Mouse (Mus musculus) stomach, embryonic 14.5 days (tissue): ENCODE results near the gene Gm5475. TPM values are rescaled to one million over a fixed set of nuclear protein-coding genes. Genes with fewer than 3 reads are reported as not detected.

Source experiments
- ATAC-seq: fragments of 200-750 bp; cut with Nextera tagmentation; 2 replicates; pipeline ENCODE4 v1.8.0; 2017; ENCODE audit warnings: low read depth, moderate TSS enrichment; ENCODE audit not compliant: insufficient number of reproducible peaks, insufficient read depth, low FRiP score
- H3K27ac ChIP-seq: fragments of 300-500 bp; sonication (generic); 2 replicates; pipeline ENCODE4 v1.5.1; 2014; ENCODE audit warnings: mild to moderate bottlenecking, low read length, moderate library complexity, mixed read lengths
- H3K27me3 ChIP-seq: fragments of 300-500 bp; sonication (generic); 2 replicates; pipeline ENCODE4 v1.6.1; 2014; ENCODE audit warnings: low read length, control low read depth, mixed read lengths; ENCODE audit not compliant: control insufficient read depth, insufficient read depth
- H3K36me3 ChIP-seq: fragments of 300-500 bp; sonication (generic); 2 replicates; pipeline ENCODE4 v1.6.1; 2014; ENCODE audit warnings: mild to moderate bottlenecking, control low read depth, low read length, moderate library complexity, mixed read lengths; ENCODE audit not compliant: control insufficient read depth, insufficient read depth
- H3K4me1 ChIP-seq: fragments of 300-500 bp; sonication (generic); 2 replicates; pipeline ENCODE4 v1.6.1; 2014; ENCODE audit warnings: low read length, control low read depth, mixed read lengths; ENCODE audit not compliant: control insufficient read depth, insufficient read depth
- H3K4me2 ChIP-seq: fragments of 300-500 bp; sonication (generic); replicated peaks from 2 replicates; pipeline ENCODE4 v1.6.1; 2014; ENCODE audit warnings: low read depth, low read length, control low read depth
- H3K4me3 ChIP-seq: fragments of 300-500 bp; sonication (generic); 2 replicates; pipeline ENCODE4 v1.5.1; 2014; ENCODE audit warnings: low read depth, low read length, control low read depth
- H3K9ac ChIP-seq: fragments of 300-500 bp; sonication (generic); replicated peaks from 2 replicates; pipeline ENCODE4 v1.6.1; 2014; ENCODE audit warnings: low read depth, mild to moderate bottlenecking, control low read depth, low read length, moderate library complexity, mixed read lengths
- H3K9me3 ChIP-seq: fragments of 300-500 bp; sonication (generic); 2 replicates; pipeline ENCODE4 v1.6.1; 2016; ENCODE audit warnings: low read depth, low read length, control low read depth; ENCODE audit not compliant: control insufficient read depth
- WGBS: fragments of 180-500 bp; shearing (Covaris S2); extraction: QIAGEN DNeasy Blood & Tissue Kit; methylation state at CpG from one replicate; pipeline ENCODE4 v1.1.7; 2014; 5-methylcytosine and 5-hydroxymethylcytosine counted together
- polyA plus RNA-seq: library from polyadenylated mRNA; unstranded; fragments of >200 nt; fragmentation: Nextera tagmentation; extraction: Ambion mirVana; gene quantifications from 2 replicates; pipeline ENCODE4 v1.2.1, GENCODE M21; 2014

The Gm5475 gene
- polyA plus RNA-seq, 1 experiment from 2014 or later, result not detected

- Histone ChIP-seq H3K27me3 (0 out of 2 replicates have a peak, but pooled peaks cover 3% of the 10 kb centered on the region), H3K27ac (no peak overlapping the region), H3K36me3 (no peaks in the 10 kb centered on the region), H3K4me2 (no peak overlapping the region), H3K4me3 (no peak overlapping the region), H3K4me1 (0 out of 2 replicates have a peak, but pooled peaks cover 4% of the 10 kb centered on the region), H3K9ac (no peak overlapping the region), H3K9me3 (no peaks in the 10 kb centered on the region)
- ATAC-seq, result no peak
- 71% methylated on average over 9 of the region's 9 CpGs for WGBS
These were observed 39.7 kb downstream of the Gm5475 start for GRCm38 (mm10) chr15:100461646-100462045.

- Histone ChIP-seq H3K4me1 (0 out of 2 replicates have a peak, but pooled peaks cover 4% of the 10 kb centered on the region), H3K36me3 (no peaks in the 10 kb centered on the region), H3K4me2 (no peak overlapping the region), H3K9me3 (no peaks in the 10 kb centered on the region), H3K27me3 (0 out of 2 replicates have a peak, but pooled peaks cover 3% of the 10 kb centered on the region), H3K4me3 (no peak overlapping the region), H3K27ac (no peak overlapping the region), H3K9ac (no peak overlapping the region)
- no peak for ATAC-seq
- WGBS, result 78% methylated on average over 5 of the region's 5 CpGs
These were observed 40.1 kb downstream of the Gm5475 start for GRCm38 (mm10) chr15:100462086-100462485.

- H3K4me1 ChIP-seq, result 0 out of 2 replicates have a peak, but pooled peaks cover 9% of the 10 kb centered on the region
- no peak for ATAC-seq
- WGBS, result 23% methylated on average over 6 of the region's 6 CpGs
- no peaks in the 10 kb centered on the region for H3K36me3 ChIP-seq
- no peak overlapping the region for H3K9ac ChIP-seq
- H3K27me3 ChIP-seq, result no peaks in the 10 kb centered on the region
- no peaks in the 10 kb centered on the region for H3K9me3 ChIP-seq
- H3K4me3 ChIP-seq, result no peak overlapping the region
- H3K27ac ChIP-seq, result no peak overlapping the region
- H3K4me2 ChIP-seq, result no peak overlapping the region
These were observed 41.8 kb downstream of the Gm5475 start for GRCm38 (mm10) chr15:100463712-100464111.

- Histone ChIP-seq H3K36me3 (no peaks in the 10 kb centered on the region), H3K27me3 (no peaks in the 10 kb centered on the region), H3K4me2 (no peak overlapping the region), H3K9me3 (no peaks in the 10 kb centered on the region), H3K4me1 (peaks cover 18% of the 10 kb centered on the region), H3K27ac (no peak overlapping the region), H3K4me3 (no peak overlapping the region), H3K9ac (no peak overlapping the region)
- no peak for ATAC-seq
- WGBS, result 64% methylated on average over 2 of the region's 2 CpGs
These were observed 43.5 kb downstream of the Gm5475 start for GRCm38 (mm10) chr15:100465432-100465831.

- Histone ChIP-seq H3K4me2 (peak overlapping the region; percentile 77; the same call in 1 of the 2 replicates), H3K36me3 (no peaks in the 10 kb centered on the region; the same call in 1 of the 2 replicates), H3K4me1 (peaks cover 15% of the 10 kb centered on the region), H3K27ac (no peak overlapping the region), H3K9ac (no peak overlapping the region), H3K4me3 (no peak overlapping the region; the same call in 1 of the 2 replicates), H3K27me3 (no peaks in the 10 kb centered on the region), H3K9me3 (no peaks in the 10 kb centered on the region)
- no peak for ATAC-seq
- WGBS, result 38% methylated on average over 8 of the region's 8 CpGs
These were observed 45.8 kb downstream of the Gm5475 start for GRCm38 (mm10) chr15:100467738-100468137.

- Histone ChIP-seq H3K27me3 (no peaks in the 10 kb centered on the region), H3K27ac (peak within 1 kb of the TSS; percentile 39; the same call in 1 of the 2 replicates), H3K36me3 (peaks cover 4% of the 10 kb centered on the region; the same call in 1 of the 2 replicates), H3K9ac (peak within 1 kb of the TSS; percentile 60), H3K4me1 (peaks cover 15% of the 10 kb centered on the region), H3K4me3 (peak within 1 kb of the TSS; percentile 77), H3K9me3 (no peaks in the 10 kb centered on the region), H3K4me2 (peak within 1 kb of the TSS; percentile 77)
- 2% methylated on average over 82 of the region's 84 CpGs for WGBS
- peak; percentile 91 for ATAC-seq
These were observed 46.6 kb downstream of the Gm5475 start, which contains the start of gene Letmd1 for GRCm38 (mm10) chr15:100468295-100469188. Letmd1 (plus strand) TSS chr15:100469023.

- peak overlapping the region; percentile 39; the same call in 1 of the 2 replicates for H3K27ac ChIP-seq
- peak overlapping the region; percentile 77 for H3K4me2 ChIP-seq
- under 1% methylated on average over 19 of the region's 19 CpGs for WGBS
- ATAC-seq, result 0 out of 2 replicates have a peak, but pooled peaks have one; percentile 1
- peaks cover 5% of the 10 kb centered on the region; the same call in 1 of the 2 replicates for H3K36me3 ChIP-seq
- H3K9ac ChIP-seq, result peak overlapping the region; percentile 60
- peak overlapping the region; percentile 77 for H3K4me3 ChIP-seq
- H3K9me3 ChIP-seq, result no peaks in the 10 kb centered on the region
- H3K27me3 ChIP-seq, result no peaks in the 10 kb centered on the region
- peaks cover 15% of the 10 kb centered on the region for H3K4me1 ChIP-seq
These were observed 47.2 kb downstream of the Gm5475 start for GRCm38 (mm10) chr15:100469189-100469545.

GRCm38 (mm10) chr15:100470037-100470436 is 48.1 kb downstream of the Gm5475 start:
- peak overlapping the region; percentile 60; the same call in 1 of the 2 replicates for H3K9ac ChIP-seq
- peak overlapping the region; percentile 77 for H3K4me3 ChIP-seq
- H3K4me2 ChIP-seq, result peak overlapping the region; percentile 77
- no peak overlapping the region for H3K27ac ChIP-seq
- no peaks in the 10 kb centered on the region for H3K27me3 ChIP-seq
- 58% methylated on average over 10 of the region's 10 CpGs for WGBS
- peaks cover 15% of the 10 kb centered on the region for H3K4me1 ChIP-seq
- ATAC-seq, result no peak
- H3K9me3 ChIP-seq, result no peaks in the 10 kb centered on the region
- peaks cover 6% of the 10 kb centered on the region; the same call in 1 of the 2 replicates for H3K36me3 ChIP-seq
